Mouse (Mus musculus): ENCODE results near the gene Abcc4. TPM values are rescaled to one million over a fixed set of nuclear protein-coding genes. Genes with fewer than 3 reads are reported as not detected.
A peak's percentile ranks its signal among the peaks of the same experiment; 100 is the strongest.
"Not testable (repeated sequence)": the region's sequence is repeated elsewhere in the genome, so short reads cannot be mapped to it uniquely, and the experiment has no call there.

Gene Abcc4
- total and polyA plus RNA-seq, 2 experiments: 0.89 to 3.0 TPM

DNA sequence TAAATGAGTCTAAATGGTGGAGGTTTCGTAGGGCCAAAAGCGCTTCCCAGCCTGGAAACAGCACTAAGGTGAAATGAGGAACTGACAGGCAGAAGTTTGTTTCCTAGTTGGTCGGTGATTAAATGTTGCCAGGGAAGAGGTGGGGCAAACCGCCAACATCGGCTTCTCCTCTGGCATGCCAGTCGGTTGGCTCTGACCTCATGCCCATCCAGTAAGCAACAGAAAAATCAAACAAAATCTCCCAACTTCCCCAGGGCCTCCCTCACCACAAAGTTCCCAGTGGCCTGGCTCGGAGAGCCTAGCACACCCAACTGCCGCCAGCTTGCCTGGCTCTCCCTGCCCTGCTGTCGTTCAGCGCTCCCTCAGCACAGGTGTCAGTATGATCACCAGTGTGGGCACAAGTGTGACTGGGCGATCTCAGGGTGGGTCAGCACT, 31.3 kb downstream of the Abcc4 start:
- Histone ChIP-seq H3K27ac (replicated peaks; ENCODE audit: insufficient read depth, low read depth, low read length) (no peak overlapping the region), H3K79me2 (ENCODE audit: control insufficient read depth, insufficient read depth, low read length) (no peaks in the 10 kb centered on the region), H3K4me1 (ENCODE audit: control insufficient read depth, insufficient read depth, low read length) (peaks cover 5% of the 10 kb centered on the region), H3K4me3 (ENCODE audit: insufficient read depth, low read depth, low read length) (no peak overlapping the region), H3K9ac (ENCODE audit: low read depth, low read length) (no peak overlapping the region), H3K27me3 (ENCODE audit: control insufficient read depth, insufficient read depth, low read length) (no peaks in the 10 kb centered on the region), H3K36me3 (ENCODE audit: control insufficient read depth, insufficient read depth, low read length) (no peaks in the 10 kb centered on the region)
- peak; percentile 94 for DNase-seq (ENCODE audit: extremely low read depth, low read depth, low spot score)
- TF ChIP-seq CTCF (IDR thresholded peaks at IDR 0.05; ENCODE audit: low read depth, low read length): no peak
- no peak for TF ChIP-seq POLR2A (IDR thresholded peaks at IDR 0.05; ENCODE audit: extremely low read depth, insufficient read depth, low read length)
- 31% methylated on average over 11 of the region's 11 CpGs for WGBS

DNA sequence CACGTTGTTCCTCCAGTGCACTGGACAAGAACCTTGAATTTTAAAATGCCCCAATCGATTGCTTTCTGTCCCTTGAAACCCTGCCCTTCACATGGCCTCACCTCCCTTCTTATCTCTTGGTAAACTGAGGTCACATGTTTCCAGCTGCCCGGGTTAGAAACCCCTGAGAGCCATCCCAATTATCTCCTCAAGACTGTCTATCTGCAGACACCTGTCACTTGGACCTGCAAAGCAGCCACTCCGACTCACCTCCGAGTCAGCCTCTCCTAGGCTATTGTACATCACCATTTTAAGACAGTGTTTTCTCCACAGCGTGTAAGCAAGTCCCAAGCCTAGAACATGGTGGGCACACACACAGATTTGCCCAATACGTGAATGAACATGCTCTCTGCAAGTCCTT, 31.8 kb downstream of the Abcc4 start:
- DNase-seq (ENCODE audit: extremely low read depth, low read depth, low spot score): peak; percentile 82
- Histone ChIP-seq H3K36me3 (ENCODE audit: control insufficient read depth, insufficient read depth, low read length) (no peaks in the 10 kb centered on the region), H3K27ac (replicated peaks; ENCODE audit: insufficient read depth, low read depth, low read length) (no peak overlapping the region), H3K9ac (ENCODE audit: low read depth, low read length) (no peak overlapping the region), H3K27me3 (ENCODE audit: control insufficient read depth, insufficient read depth, low read length) (no peaks in the 10 kb centered on the region), H3K79me2 (ENCODE audit: control insufficient read depth, insufficient read depth, low read length) (no peaks in the 10 kb centered on the region), H3K4me1 (ENCODE audit: control insufficient read depth, insufficient read depth, low read length) (peaks cover 5% of the 10 kb centered on the region), H3K4me3 (ENCODE audit: insufficient read depth, low read depth, low read length) (no peak overlapping the region)
- WGBS: 63% methylated on average over 7 of the region's 7 CpGs
- TF ChIP-seq CTCF (IDR thresholded peaks at IDR 0.05; ENCODE audit: low read depth, low read length) (no peak), POLR2A (IDR thresholded peaks at IDR 0.05; ENCODE audit: extremely low read depth, insufficient read depth, low read length) (no peak)

DNA sequence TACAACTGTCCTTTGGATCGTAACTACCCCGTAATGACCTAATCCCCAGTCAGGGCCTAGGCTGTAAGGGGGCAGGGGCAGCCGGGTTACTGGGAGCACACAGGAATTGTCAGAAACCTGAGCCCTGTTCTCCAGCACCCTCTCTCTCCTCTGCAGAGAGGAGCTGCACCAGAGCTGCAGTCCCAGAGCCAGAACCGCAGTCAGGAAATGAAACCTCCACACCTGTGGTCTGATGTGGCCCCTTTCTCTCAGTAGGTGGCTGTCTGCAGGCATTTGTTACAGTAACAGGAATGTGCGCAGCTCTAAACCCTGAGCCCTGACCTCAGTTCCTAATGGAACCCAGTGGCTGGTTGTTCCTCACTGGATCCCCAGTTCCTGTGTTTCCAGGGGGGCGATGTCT, 32.5 kb downstream of the Abcc4 start:
- no peaks in the 10 kb centered on the region for H3K79me2 ChIP-seq (ENCODE audit: control insufficient read depth, insufficient read depth, low read length)
- no peaks in the 10 kb centered on the region for H3K36me3 ChIP-seq (ENCODE audit: control insufficient read depth, insufficient read depth, low read length)
- TF ChIP-seq POLR2A (IDR thresholded peaks at IDR 0.05; ENCODE audit: extremely low read depth, insufficient read depth, low read length): no peak
- no peak overlapping the region for H3K9ac ChIP-seq (ENCODE audit: low read depth, low read length)
- peaks cover 5% of the 10 kb centered on the region for H3K4me1 ChIP-seq (ENCODE audit: control insufficient read depth, insufficient read depth, low read length)
- WGBS: 70% methylated on average over 6 of the region's 6 CpGs
- no peak overlapping the region for H3K4me3 ChIP-seq (ENCODE audit: insufficient read depth, low read depth, low read length)
- peak; percentile 34 for DNase-seq (ENCODE audit: extremely low read depth, low read depth, low spot score)
- no peaks in the 10 kb centered on the region for H3K27me3 ChIP-seq (ENCODE audit: control insufficient read depth, insufficient read depth, low read length)
- H3K27ac ChIP-seq (replicated peaks; ENCODE audit: insufficient read depth, low read depth, low read length): no peak overlapping the region

DNA sequence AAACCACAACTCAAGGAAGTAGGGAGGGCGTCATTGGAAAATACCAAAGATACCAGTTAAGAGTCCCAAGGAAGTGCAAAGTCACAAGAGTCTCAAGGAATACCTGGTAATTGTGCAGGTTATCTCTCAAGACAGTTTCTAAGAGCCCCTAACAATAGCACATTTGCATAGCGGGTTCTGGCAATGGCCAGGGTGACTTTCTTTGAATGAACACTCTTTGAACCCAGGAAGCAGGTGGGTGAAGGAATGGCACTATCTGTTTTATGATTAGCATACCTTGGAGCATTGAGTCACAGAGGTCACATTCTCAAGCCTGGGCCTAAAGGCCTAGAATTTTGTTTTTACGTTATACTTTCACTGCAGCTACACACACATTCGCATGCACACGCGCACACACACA, 33.1 kb downstream of the Abcc4 start:
- not testable (repeated sequence) for H3K27ac ChIP-seq (replicated peaks; ENCODE audit: insufficient read depth, low read depth, low read length); DNase-seq (ENCODE audit: extremely low read depth, low read depth, low spot score); H3K79me2 ChIP-seq (ENCODE audit: control insufficient read depth, insufficient read depth, low read length); H3K27me3 ChIP-seq (ENCODE audit: control insufficient read depth, insufficient read depth, low read length); H3K36me3 ChIP-seq (ENCODE audit: control insufficient read depth, insufficient read depth, low read length); H3K4me1 ChIP-seq (ENCODE audit: control insufficient read depth, insufficient read depth, low read length); H3K4me3 ChIP-seq (ENCODE audit: insufficient read depth, low read depth, low read length); H3K9ac ChIP-seq (ENCODE audit: low read depth, low read length)
- WGBS: 98% methylated on average over 6 of the region's 6 CpGs

DNA sequence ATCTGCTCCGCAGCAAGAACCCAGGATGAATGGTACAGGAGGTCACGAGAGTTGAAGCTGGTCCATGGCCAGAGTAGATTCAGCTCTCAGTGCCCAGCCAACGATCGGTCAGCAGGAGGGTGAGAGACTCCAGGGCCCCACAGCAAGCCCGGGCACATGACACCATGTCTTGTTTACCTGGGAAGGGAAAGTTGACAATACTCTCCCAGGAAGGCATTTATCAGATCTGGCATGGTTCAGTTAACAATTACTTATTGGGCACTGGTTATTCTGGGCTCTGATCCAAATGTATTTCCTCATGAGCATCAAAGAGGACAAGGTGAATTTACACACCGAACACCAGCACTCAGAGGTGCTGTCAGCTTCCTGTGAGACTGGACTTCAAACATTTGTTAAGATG, 38.5 kb downstream of the Abcc4 start:
- Histone ChIP-seq H3K4me1 (ENCODE audit: control insufficient read depth, insufficient read depth, low read length) (peaks cover 2% of the 10 kb centered on the region), H3K27ac (replicated peaks; ENCODE audit: insufficient read depth, low read depth, low read length) (no peak overlapping the region), H3K36me3 (ENCODE audit: control insufficient read depth, insufficient read depth, low read length) (no peaks in the 10 kb centered on the region), H3K4me3 (ENCODE audit: insufficient read depth, low read depth, low read length) (no peak overlapping the region), H3K79me2 (ENCODE audit: control insufficient read depth, insufficient read depth, low read length) (no peaks in the 10 kb centered on the region), H3K9ac (ENCODE audit: low read depth, low read length) (no peak overlapping the region), H3K27me3 (ENCODE audit: control insufficient read depth, insufficient read depth, low read length) (no peaks in the 10 kb centered on the region)
- WGBS: 20% methylated on average over 6 of the region's 6 CpGs
- DNase-seq (ENCODE audit: extremely low read depth, low read depth, low spot score): peak; percentile 100
- TF ChIP-seq CTCF (IDR thresholded peaks at IDR 0.05; ENCODE audit: low read depth, low read length): no peak
- no peak for TF ChIP-seq POLR2A (IDR thresholded peaks at IDR 0.05; ENCODE audit: extremely low read depth, insufficient read depth, low read length)

DNA sequence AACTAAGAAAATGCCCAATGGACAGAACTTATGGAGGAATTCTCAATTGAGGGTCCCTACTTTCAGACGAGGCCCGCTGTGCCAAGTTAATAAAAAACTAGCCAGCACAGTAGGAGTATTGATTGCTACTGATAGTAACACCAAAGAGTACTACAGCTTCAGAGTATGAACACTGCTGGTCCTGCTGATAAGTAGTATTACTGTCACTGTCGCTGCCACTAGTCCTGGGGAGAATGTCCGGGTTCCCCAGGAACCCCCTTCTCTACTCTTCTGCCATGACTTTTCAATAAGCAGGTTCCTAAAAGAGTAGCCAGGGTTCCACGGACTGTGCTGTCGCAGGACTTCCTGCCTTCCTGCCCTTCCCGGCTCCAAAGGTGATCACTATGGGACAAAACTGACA, 41.4 kb downstream of the Abcc4 start:
- no peak overlapping the region for H3K9ac ChIP-seq (ENCODE audit: low read depth, low read length)
- DNase-seq (ENCODE audit: extremely low read depth, low read depth, low spot score): no peak
- no peak for TF ChIP-seq POLR2A (IDR thresholded peaks at IDR 0.05; ENCODE audit: extremely low read depth, insufficient read depth, low read length)
- TF ChIP-seq CTCF (IDR thresholded peaks at IDR 0.05; ENCODE audit: low read depth, low read length): no peak
- peaks cover 2% of the 10 kb centered on the region for H3K4me1 ChIP-seq (ENCODE audit: control insufficient read depth, insufficient read depth, low read length)
- WGBS: 14% methylated on average over 7 of the region's 7 CpGs
- no peaks in the 10 kb centered on the region for H3K27me3 ChIP-seq (ENCODE audit: control insufficient read depth, insufficient read depth, low read length)
- no peak overlapping the region for H3K27ac ChIP-seq (replicated peaks; ENCODE audit: insufficient read depth, low read depth, low read length)
- H3K36me3 ChIP-seq (ENCODE audit: control insufficient read depth, insufficient read depth, low read length): no peaks in the 10 kb centered on the region
- H3K4me3 ChIP-seq (ENCODE audit: insufficient read depth, low read depth, low read length): no peak overlapping the region
- no peaks in the 10 kb centered on the region for H3K79me2 ChIP-seq (ENCODE audit: control insufficient read depth, insufficient read depth, low read length)

All from liver, adult 2 months (tissue).